Mouse (Mus musculus) thymus, postnatal 25 days (tissue): ENCODE measurements around the gene Rab24.
A peak's percentile ranks its signal among the peaks of the same experiment; 100 is the strongest.

ENCODE experiments used
- DNase-seq: peaks from one replicate; pipeline ENCODE4 v3.0.0; 2022

The Rab24 gene

GRCm38 (mm10) chr13:55328641-55329040, 6.9 kb upstream of the Rab24 start:
- no peak for DNase-seq

- DNase-seq: no peak
Observed at GRCm38 (mm10) chr13:55328171-55328570, 6.4 kb upstream of the Rab24 start.

GRCm38 (mm10) chr13:55327633-55328032, 5.9 kb upstream of the Rab24 start:
- DNase-seq: peak; percentile 90

GRCm38 (mm10) chr13:55327169-55327568, 5.4 kb upstream of the Rab24 start:
- DNase-seq: no peak

GRCm38 (mm10) chr13:55325596-55325995, 3.9 kb upstream of the Rab24 start:
- DNase-seq: no peak

GRCm38 (mm10) chr13:55322130-55322825, 532 bp upstream of the Rab24 start:
- peak; percentile 42 for DNase-seq

- DNase-seq: no peak
Observed at GRCm38 (mm10) chr13:55319931-55320533, 1.7 kb downstream of the Rab24 start, which contains the start of gene Prelid1. TSS of gene Prelid1 (plus strand) at chr13:55320500.

GRCm38 (mm10) chr13:55318351-55318750, 3.4 kb downstream of the Rab24 start:
- no peak for DNase-seq

- no peak for DNase-seq
Observed at GRCm38 (mm10) chr13:55314891-55315412, 6.8 kb downstream of the Rab24 start.

GRCm38 (mm10) chr13:55313051-55313450, 8.7 kb downstream of the Rab24 start:
- DNase-seq: no peak

- DNase-seq: no peak
Observed at GRCm38 (mm10) chr13:55312028-55312630, 9.6 kb downstream of the Rab24 start.

GRCm38 (mm10) chr13:55300913-55301312, 20.8 kb downstream of the Rab24 start:
- no peak for DNase-seq

GRCm38 (mm10) chr13:55296760-55297159, 25.0 kb downstream of the Rab24 start:
- no peak for DNase-seq

- DNase-seq: no peak
Observed at GRCm38 (mm10) chr13:55288854-55289253, 32.9 kb downstream of the Rab24 start.

GRCm38 (mm10) chr13:55277646-55278045, 44.1 kb downstream of the Rab24 start:
- DNase-seq: no peak

GRCm38 (mm10) chr13:55277203-55277602, 44.5 kb downstream of the Rab24 start:
- DNase-seq: no peak
